Mouse (Mus musculus) cortical plate, adult 2 months (tissue): ENCODE results near the gene Phf14.

Source experiments
- CTCF ChIP-seq: fragments of 200-500 bp; IDR thresholded peaks from 2 replicates; pipeline ENCODE4 v1.5.1; 2011; ENCODE audit warnings: mild to moderate bottlenecking, control low read depth, low read length; ENCODE audit not compliant: insufficient read depth; ENCODE audit errors: extremely low read depth
- POLR2A ChIP-seq: fragments of 200-500 bp; IDR thresholded peaks from 2 replicates; pipeline ENCODE4 v1.6.1; 2011; ENCODE audit warnings: mild to moderate bottlenecking, low read length, control low read depth; ENCODE audit not compliant: insufficient read depth; ENCODE audit errors: extremely low read depth

DNA sequence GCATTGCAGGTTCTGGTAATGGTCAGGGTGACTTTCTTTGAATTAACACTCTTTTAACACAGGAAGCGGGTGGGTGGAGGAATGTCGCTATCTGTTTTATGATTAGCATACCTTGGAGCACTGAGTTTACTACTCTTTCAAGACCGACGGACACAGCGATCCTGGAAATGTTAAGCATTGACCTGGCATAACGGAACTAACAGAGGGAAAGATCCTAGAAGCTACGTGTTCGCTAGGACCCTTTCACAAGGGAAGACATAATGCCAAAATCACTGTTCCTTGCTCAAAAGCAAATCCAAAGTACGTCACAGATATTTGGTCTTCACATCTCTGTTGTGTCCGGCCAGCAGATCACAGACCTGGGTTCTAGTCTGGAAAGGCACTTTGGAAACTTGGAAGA, 199.7 kb downstream of the Phf14 start:
- TF ChIP-seq CTCF, result no peak
- TF ChIP-seq POLR2A, result no peak
